Mouse (Mus musculus) left cerebral cortex, postnatal 36 days (tissue): Measurements from ENCODE around the gene Kcna4. TPM values are rescaled to one million over a fixed set of nuclear protein-coding genes. Genes with fewer than 3 reads are reported as not detected.

Experiments
- DNase-seq, 2 experiments: peaks; one replicate each; pipeline ENCODE4 v3.0.0; 2021 to 2022; ENCODE audit warnings: low spot score in 2 of 2, mixed read lengths in 1 of 2
- intact Hi-C: fragments of 180-260 bp; cut with DNase I; formaldehyde crosslinking; loops from one replicate; pipeline ENCODE4 v1.15.1; 2025
- total RNA-seq, 2 experiments: library from RNA; stranded (reverse); gene quantifications; 2 replicates each; pipeline ENCODE4 v1.2.3; 2021

The Kcna4 gene
- total RNA-seq: 10 to 100 TPM; 31.7 to 33.5 TPM

DNA sequence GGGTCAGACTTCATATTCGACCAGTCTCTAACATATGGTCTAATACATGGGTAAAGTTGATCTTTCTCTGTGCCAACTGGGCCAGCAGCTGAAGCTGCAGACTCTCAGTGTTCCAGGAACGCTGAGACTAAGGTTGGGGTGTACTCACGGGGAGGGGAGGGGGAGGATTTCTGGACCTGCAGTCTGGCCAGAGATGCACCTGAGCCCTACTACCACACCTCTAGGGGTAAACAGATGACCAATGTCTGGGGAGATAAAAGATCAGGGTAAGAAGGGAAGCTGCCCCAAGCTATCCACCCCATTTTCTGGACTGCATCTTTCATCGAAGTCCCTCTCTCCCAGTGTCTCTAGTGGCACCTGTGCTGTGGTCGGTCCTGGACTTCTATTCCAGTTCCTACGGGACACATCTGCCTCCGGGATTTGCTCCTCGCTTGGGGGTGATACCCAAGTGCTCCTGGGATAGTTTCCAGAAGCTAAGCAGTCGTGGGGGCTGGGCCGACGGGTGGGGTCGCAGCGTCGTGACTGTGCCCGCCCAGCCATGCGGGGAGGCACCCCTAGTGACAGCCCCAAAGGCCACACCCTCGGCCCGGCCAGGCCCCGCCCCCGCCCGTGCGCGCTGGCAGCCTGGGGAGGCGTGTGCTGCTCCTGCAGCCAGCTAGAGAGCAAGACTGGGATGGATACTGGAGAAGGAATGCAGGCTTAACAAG is at the start of gene Kcna4:
Gene Kcna4 (plus strand): TSS at position 650 of the 707 bp plus-strand sequence.
- intact Hi-C loops: loop anchor here (5.0 to 10.0 kb wide), 2 partner anchors 252 to 575 kb away; no protein-coding TSS in a partner anchor
- peak; percentile 65 to 80 for DNase-seq

DNA sequence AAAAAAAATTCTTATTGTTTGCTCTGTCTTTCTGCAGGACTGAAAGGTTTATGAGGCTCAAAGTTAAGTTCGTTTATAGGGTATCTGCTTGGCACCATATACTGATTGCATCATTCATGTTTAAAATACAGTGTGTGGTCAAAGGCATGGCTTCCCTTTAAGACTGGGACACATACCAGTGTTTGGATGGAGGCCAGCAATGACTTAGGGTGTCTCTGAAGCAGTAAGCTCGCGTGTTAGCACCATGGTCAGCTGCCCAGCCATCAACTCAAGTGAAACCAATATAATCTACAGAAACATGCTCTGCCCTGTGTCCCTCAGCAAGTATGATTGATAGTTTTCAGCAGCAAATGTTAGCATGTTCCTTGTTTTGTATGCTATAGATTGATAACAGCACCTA is 32.3 kb upstream of the Kcna4 start:
- intact Hi-C loops: no loop called here
- no peak for DNase-seq

DNA sequence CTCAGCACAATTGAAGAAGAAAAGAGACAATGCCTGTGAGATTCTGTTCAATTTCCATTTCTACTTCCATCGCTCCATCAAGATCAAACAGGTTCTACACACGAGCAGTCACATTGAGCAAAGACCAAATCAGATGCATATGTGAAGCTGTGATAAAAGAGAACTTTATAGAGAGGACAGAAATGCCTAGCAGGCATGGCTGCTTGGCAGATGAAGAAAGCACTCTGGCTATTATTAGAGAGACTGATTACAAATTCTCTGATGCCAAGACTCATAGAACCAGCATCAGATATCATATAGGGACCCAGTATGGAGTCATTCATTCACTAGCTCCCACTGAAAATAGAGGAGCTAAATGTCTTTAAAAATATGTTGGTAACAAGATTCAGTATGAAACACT is 24.2 kb upstream of the Kcna4 start:
- intact Hi-C loops: no loop called here

DNA sequence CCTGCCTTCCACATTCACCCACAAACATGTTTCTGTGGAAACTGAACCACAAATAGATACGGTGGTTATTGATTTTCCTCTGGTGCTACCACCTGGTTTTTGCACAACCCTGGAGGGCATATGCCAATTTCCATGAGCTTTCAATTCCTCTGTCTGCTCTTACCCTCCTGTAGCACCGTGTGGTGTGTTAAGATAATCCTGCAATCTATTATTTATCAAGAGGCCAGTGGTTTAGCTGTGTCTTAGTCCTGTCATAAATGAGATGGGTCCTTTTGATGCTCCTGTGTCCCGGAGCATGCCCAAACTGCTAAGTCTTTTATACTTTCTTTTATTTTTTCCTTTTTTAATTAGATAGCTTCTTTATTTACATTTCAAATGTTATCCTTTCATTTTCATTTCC is 20.4 kb upstream of the Kcna4 start:
- DNase-seq: no peak
- intact Hi-C loops: no loop called here

More for the DNA sequence above, 24.2 kb upstream of the Kcna4 start:
- DNase-seq: no peak

DNA sequence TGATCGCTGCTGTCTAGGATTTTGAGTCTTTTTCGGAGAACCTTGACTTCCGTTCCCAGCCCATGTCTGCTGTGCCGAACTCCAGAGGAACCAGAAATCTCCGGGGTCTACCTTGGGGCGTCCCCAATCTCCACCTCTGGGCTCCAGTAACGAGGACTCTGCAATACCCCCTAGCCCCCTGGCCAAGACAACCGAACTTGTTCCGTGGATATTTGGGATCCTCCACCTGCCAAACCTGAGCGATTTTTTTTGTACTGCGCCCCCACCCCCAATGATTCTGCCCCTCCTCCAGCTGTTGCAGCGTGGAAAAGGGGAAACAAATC is 219 bp downstream of the Kcna4 start:
- no peak for DNase-seq
- intact Hi-C loops: loop anchor here (5.0 to 10.0 kb wide), 2 partner anchors 252 to 574 kb away; no protein-coding TSS in a partner anchor

DNA sequence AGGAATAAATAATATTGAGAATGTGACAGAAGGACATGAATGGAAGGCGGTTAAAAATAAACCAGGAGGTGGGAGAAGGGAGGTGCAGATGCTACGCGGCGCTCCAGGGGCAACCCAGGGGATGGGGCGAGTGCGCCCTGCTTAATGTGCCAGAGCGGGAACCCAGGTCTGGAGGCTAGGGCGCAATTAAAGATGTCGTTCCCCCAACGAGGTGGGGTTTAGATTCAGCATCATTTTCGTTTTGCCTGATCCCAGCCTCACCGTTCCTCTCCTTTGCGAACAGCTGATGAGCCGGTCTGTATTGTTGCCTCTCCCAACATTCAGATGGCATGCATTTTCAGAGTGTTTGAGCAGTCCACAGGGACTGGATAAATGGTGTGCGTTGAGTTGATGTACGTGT is 703 bp downstream of the Kcna4 start:
- peak; percentile 37 to 53 for DNase-seq
- intact Hi-C loops: loop anchor here (5.0 to 10.0 kb wide), 2 partner anchors 251 to 574 kb away; no protein-coding TSS in a partner anchor

DNA sequence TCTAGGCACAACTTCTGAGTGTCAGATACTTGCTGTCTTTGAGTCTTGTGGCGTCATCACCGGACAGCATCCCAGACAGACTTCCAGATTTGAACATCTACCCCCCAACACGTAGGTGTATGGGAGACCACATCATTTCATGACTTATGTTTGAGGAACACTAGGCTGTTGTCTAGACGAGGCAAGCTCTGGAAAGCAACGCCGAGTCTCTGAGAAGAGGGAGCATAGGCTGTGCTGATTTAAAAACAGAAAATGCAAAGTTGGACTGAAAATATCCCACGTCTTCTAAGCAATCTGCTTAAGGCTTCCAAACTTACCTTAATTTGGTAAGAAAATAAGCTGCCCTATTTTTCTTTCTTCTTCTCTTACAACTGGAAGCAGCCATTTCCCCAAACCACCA is 4.1 kb downstream of the Kcna4 start:
- intact Hi-C loops: loop anchor here (5.0 to 10.0 kb wide), 2 partner anchors 248 to 570 kb away; no protein-coding TSS in a partner anchor
- no peak for DNase-seq

DNA sequence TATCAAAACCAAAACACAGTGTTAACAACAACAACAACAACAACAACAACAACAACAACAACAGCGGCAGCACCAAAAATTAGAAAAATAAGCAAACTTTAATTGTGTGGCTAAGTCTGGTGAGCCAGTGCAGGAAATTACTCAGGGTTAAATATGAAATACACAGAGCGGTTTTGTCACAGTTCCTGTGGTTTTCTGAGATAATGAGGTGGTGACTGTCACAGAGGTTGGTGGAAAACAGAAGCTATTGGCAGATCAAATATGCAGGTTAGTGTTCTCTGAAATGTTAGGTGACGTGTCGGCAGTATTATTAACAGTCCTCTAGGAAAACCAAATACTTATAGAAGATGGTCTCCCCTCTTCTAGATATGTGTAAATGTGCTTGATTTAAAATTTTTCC is 11.4 kb downstream of the Kcna4 start:
- intact Hi-C loops: no loop called here
- no peak for DNase-seq

DNA sequence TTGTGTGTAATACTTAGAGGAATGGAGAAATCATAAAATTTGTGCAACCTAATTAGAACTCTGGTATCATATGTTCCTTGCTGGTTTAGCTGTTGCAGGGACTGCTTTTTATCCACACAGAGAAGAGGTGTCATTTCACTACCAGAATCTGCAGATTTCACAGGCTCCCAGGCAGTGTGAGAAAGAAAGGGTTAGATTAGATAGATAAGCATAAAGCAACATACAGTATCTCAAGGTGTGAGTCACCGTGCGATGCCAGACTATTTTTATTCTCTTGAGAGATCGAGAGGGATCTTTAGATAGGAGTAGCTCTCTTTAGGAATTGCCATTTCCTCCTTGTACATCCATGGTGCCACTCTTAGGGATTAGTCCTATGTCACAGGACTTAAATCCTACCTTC is 14.3 kb downstream of the Kcna4 start:
- intact Hi-C loops: no loop called here
- no peak for DNase-seq

DNA sequence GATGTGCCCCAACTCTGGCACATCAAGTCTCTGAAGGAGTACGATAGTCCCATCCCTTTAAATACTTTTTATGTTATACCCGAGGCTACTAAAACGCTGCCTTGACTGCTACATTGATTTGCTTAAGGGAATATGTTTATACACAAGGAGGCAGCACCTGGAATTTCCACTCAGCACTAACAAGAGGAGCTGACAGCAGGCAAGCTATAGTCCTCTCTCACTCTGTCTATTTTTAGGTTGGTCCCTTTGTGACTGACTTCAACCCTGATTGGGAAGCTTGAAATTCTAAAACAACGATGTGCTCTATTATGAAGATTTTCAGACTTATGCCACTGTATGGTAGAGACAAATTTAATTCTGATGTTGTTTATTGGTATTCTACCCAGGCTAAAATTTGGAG is 15.6 kb downstream of the Kcna4 start:
- DNase-seq: no peak
- intact Hi-C loops: no loop called here

DNA sequence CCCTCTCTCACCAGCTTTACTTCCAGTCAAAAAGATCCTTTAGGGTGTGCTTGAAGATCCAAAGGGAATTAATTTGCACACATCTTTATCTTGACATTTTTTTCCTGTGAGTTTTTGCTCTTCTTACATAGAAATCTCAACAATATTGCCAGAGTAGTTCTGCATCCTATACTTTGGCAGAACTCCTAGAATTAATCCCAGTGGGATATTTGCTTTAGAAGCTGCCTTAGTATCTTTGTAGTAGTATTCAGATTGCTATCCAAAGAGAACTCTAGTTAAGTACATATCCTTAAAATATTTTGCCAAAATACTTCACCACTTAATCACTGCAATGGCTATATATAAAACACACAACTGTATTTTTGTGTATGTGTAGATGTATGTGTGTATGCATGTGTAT is 28.2 kb downstream of the Kcna4 start:
- DNase-seq: no peak

DNA sequence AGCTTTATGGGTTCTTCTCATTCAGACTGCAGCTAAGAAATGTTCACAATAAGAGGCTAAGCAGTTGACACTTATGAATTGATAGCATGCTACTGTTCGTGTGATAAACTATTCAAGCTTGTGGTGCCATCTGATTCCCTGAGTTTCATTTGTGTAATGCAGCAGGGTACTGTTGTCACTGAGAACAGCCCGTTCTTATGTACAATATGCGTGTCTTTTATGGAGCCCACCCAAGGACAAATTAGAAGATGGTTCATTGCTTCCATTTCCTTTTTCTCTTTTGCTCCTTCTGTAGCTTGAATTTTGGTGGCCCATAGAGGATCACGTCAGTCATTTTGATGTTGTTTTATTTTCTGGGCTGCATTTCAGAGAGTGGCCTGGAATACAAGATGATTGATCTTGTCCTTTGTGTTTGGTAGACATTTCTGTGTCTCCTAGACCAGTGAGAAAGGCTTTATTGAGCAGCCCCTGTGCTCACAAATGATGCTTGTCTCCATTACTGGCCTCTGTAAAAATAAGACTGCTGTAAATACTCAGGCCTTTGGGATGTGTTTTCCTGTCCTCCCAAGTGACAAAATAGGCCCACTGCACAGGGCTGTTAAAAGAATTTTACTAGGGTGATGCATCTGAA is 31.3 kb downstream of the Kcna4 start:
- DNase-seq: no peak
- intact Hi-C loops: no loop called here

More for the DNA sequence above, 28.2 kb downstream of the Kcna4 start:
- intact Hi-C loops: no loop called here

DNA sequence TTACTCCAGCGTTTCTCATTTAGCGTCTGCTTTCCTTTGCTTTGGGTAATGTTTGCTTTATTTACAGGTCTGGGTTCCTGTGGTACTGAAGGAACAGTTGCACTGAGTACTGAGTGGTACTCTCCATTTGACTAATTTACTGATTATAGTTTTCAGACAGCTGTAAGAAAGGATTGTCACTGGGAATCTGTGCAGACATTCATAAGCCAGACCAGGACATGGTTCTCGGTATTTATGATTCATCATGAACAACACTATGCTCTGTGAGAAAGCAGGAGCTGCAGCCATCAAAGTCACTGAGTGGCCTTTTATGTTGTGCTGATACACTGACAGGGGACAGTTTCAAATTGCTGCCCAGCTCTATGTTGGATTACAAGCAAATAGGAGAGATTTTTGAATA is 33.7 kb downstream of the Kcna4 start:
- DNase-seq: no peak
- intact Hi-C loops: no loop called here

DNA sequence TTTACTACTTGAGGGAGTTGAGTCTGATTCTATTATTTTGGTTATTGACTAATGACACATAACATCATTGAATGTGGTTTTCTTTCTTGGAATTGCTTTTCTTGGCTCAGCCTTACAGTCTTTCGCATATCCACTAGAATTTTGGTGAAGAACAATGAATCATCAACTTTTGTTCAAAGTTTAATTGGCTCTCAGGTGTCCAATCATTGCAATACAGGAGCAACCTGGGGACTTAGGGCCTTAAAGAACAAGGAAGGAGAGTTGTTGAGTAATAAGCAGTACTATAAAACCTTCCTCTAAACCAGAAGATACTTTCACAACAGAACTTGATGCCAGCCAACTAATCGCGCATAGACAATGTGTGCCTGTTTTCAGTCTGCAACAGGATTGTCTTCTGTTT is 36.8 kb downstream of the Kcna4 start:
- DNase-seq: no peak
- intact Hi-C loops: no loop called here

DNA sequence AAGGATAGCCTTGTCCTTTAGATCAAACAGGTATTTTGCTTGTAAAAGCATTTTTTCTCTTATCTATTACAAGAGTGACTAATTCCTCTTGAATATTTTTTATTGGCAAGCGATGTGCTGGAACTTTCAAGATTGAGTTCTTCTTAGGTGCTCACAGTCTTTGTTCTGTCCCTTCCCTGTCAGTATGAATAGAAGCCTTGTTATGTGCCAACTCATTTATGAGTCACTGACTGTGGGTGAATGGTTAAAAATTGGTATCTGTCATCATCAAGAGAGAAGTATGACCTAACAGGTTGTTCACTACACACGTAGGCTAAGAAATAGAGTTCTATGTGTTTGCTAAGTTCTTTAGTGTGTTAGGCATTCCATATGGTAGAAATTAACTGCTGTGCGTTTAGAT is 50.9 kb downstream of the Kcna4 start:
- DNase-seq: no peak
- intact Hi-C loops: no loop called here

DNA sequence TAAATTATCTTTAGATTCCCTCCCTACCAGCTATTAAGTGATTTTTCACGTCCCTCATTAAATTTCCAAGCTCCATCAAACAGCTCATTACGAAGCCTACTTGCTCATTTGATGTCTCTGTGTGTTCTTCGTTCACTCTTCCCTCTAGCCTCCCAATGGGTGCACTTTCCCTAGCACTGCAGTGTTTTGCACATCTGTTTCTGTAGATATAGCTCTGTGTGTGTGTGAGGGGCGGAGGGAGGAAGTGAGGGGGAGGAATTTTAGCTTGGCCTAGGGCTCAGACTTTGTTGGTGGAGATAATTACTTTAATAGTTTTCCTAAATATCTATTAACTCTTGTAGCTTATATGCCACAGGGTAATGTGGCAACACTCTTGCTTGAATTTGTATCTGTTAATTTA is 54.4 kb downstream of the Kcna4 start:
- DNase-seq: no peak
- intact Hi-C loops: no loop called here

DNA sequence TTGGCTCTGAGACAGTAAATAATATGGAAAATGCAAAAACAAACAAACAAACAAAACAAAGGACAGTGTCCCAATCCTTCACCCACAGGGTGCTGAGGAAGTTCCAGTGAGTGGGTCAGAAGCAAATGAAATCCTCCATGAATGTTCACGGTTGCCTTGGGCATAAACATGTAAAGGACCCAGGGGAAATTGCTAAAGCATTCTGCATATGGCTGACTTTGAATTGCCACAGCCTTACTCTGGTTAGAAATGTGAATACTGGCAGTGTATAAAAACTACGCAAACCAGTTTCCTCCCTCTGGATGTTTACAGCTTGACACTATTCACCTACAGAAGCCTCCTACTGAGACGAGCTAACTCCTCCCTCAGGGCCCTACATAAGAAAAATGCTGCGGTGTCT is 54.9 kb downstream of the Kcna4 start:
- no peak for DNase-seq
- intact Hi-C loops: no loop called here

Other genes with a start within 250 kb of the Kcna4 start
- gene Fshb, start 231.0 kb upstream of the Kcna4 start, total RNA-seq: not detected